Mouse (Mus musculus) kidney, adult 9 months (tissue): ENCODE measurements at regions not wholly inside any gene's neighbourhood (a gene's known extent, or its start where the extent isn't known, plus 50 kb on each side); places are given as distances from the start of the nearest gene placed in this dataset.

Source experiments
- DNase-seq: peaks from one replicate; pipeline ENCODE4 v3.0.0; 2022

DNA sequence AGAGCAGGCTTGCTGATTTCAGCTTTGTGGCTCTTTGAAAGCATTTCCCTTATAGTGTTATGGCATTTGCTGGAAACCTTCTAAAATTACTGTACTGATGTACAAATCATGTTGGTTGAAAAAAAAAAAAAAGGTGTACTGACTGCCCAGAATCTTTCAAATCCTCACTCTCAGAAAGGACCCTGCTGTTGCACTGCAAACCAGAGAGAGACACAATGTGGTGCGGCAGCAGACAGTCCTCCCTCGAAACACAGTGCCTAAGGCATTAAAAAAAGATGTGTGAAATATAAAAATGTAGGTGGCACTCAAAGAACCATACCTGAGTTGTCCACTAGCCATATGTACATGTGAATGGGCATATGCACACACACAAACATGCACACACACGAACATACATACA, 128.3 kb downstream of the Actr3 start:
- no peak for DNase-seq

DNA sequence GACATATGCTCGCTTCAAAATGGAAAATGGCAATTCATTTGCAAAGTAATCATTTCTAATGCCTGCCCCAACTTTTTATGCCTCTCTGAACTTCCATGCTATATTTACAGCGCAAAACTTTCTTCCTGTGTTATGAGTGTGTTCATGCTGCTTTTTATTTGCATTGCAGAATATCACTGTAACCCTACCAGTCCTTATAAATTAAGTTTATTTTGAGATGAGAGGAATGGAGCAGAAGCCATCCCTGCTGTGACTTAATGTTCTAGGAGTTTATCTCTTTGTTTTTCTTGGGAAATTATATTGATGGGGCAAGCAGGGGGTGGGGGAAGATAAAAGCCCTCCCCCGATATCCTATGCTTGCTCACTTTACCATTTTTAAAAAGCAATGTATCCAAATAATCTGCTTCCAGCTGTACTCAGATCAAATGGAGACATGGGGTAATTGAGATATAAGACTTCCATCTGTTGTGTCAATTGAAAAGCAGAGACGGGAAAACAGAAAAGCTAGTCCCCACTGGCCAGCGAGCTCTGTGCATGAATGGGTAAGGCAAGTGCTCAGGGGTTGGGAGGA, 136.9 kb downstream of the Actr3 start:
- DNase-seq: no peak

DNA sequence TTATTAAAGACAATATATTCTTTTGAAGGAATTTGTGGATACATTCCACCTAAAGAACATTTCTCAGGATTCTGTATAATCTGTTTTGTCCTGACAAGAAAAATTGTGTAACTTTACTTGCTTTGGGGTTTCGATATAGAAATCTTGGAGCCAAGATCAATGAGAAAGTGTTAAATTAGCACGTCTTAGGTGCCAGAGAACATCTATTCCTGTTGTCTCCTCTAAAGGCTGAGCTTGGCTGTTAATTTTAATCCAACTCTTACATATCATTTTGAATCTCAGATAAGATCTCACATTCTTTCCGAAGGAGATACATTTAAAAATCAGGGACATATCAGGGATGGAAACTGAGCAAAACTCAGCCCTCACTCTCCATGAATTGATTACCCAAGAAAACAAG, 139.9 kb downstream of the Actr3 start:
- DNase-seq: no peak

DNA sequence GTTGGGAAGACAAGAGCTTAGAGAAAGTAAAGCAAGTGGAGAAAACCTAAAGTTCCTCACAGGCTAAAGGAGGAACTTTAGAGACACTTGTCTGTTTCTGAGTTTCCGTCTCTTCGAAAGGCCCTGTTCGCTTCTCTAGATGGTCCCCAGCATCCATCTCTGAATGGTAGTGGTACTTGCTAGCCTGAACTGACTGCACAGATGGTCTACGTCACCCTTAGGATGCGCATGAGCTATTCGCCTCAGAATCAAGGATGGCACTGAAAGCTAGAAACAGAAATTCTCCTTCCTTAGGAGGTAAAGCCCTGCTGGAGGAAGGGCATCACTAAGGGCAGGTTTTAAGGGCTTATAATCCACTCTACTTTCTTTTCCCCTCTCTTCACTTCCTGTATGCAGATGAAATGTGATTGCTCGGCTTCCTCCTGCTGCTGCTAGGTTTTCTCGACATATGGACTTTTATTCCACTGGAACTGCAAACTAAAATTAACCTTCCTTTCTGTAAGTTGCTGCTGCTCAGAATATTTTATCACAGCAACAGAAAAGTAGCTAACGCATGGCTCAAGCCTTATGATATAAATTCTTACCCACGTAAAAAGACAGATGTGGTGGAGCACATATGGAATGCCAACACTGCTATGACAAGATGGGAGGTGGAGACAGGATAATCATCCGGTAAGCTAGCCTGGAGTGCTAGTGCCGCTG, 145.1 kb downstream of the Actr3 start:
- no peak for DNase-seq

DNA sequence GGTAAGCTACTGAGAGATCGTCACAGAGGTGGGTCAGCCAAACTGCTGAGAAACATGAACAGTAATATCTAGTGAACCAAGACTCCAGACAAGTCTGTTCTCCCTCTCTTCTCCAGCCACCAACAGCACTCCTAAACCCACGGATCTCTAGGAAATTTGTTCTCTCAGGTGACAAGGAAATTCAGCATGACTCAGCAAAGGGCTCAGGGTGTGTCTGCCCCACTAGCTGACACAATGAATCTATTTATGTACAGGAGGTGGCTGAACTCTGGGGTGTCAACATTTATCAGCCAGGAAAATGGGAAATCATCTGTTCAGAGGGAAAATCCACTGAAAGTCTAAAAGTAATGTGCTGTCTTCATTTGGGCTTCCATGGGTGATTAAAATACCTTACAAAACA, 149.2 kb downstream of the Actr3 start:
- no peak for DNase-seq

DNA sequence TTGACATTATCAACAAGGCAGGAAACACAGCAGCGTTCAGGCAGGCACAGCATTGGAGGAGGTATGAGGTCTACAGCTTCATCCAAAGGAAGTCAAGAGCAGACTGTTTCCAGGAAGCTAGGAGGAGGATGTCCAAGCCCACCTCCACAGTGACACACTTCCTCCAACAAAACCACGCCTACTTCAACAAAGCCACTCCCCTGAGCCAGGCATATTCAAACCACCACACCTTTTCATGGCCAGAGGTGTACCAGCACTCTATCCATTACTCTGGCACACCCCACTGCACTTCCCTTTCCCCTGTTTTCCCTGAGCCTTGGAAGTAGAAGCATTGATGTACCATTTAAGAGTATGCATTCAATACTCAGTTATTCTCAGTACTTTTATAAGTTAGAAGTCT, 150.8 kb downstream of the Actr3 start:
- no peak for DNase-seq

DNA sequence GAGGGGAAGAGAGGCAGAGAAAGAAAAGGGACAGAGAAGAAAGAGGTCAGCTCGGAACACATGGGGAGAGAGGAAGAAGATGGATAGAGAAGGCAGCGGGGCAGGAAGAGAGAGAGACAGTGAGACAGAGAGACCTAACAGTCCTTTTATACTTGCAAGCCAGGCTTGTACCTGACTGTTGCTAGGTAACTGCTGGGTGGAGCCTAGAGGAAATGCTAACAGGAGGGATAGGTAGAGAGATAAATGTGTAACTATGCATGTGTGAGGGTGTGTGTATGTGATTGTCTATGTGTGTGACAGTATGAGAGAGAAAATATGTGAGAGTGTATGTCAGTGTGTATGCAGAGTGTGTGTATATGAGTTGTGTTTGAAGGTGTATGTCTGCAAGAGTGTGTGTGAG, 161.8 kb downstream of the Actr3 start:
- no peak for DNase-seq

DNA sequence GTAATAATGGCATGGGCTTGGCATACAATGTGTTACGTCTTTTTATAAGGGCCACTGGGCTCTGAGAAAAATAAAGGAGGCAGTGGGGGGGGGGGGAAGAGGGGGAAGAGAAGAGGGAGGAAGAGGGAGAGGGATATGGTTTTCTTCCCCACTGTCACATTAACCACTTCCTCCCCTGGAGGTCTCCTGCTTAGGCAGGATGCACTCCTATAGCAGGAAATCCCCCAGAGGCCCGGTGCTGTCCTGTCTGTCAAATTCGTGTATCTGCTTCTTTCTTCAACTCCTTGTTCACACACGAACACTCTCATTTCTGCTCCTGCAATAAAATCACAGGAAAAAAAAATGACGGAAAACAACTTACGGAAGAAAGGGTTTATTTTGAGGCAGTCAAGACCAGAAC, 171.8 kb downstream of the Actr3 start:
- DNase-seq: no peak

DNA sequence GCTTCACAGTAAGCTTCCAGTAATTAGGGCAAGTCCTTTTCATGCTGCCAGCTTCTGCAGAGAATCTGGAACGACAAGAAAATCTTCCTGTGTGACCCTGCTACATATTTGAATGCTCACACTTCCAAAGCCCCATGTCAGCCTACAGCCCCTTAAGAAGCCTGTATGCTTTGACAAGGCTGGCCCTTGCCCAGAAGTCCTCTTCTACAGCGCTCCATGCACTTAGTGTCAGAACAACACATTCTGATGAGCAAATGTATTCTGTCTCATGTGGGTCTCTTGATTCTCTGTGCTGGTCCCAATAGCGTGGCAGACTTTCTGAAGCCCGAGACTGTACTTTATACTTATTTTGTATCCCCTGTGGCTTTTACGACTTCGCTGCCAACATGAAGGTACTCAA, 172.5 kb downstream of the Actr3 start:
- DNase-seq: no peak

DNA sequence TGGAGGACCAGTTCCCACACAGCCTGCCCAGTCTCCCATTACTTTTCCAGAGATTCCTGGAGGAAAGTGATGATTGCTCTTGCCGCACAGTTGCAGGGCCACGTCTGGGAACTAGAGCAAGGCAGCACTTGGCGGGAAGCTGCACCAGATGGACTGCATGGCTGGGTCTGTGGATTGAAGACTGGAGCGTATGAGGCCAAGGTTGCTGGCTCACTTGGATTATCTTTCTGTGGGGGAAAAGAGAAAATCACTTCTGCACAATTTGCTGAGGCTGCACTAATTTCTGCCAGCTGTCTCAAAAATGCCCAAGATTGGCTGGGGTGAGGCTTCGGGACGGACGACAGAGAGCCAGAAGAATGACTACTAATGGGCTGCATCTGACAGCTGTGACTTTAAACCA, 193.2 kb downstream of the Actr3 start:
- DNase-seq: no peak

DNA sequence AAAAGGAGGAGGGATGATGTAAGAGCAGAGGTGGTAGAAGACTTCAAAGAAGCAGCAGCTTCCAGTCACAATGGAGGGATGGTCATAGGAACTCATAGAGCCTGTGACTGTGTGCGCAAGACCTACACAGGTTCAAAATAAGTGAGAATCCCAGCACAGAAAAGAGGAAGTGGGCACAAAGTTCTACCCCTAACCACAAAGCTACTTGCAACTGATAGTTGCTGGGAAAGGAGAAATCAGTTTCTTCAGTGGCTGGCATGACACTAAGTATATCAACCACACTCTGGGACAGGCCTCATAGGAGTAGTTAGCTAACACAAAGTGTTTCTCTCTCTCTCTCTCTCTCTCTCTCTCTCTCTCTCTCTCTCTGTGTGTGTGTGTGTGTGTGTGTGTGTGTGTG, 193.8 kb downstream of the Actr3 start:
- no peak for DNase-seq

DNA sequence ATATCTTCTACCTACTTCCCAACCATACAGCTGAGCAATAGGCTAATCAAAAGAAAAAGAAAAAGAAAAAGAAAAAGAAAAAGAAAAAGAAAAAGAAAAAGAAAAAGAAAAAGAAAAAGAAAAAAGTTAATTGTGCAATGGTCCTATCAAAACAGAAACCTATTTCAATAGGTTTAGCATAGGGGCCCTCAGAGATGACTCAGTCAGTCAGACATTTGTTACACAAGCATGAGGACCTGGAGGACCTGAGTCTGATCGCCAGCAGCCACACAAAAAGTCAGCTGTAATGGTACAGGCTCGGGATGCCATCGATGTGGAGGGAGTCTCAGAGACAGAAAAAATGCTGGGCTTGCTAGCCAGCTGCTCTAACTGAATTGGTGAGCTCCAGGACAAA, 197.9 kb downstream of the Actr3 start:
- DNase-seq: no peak

DNA sequence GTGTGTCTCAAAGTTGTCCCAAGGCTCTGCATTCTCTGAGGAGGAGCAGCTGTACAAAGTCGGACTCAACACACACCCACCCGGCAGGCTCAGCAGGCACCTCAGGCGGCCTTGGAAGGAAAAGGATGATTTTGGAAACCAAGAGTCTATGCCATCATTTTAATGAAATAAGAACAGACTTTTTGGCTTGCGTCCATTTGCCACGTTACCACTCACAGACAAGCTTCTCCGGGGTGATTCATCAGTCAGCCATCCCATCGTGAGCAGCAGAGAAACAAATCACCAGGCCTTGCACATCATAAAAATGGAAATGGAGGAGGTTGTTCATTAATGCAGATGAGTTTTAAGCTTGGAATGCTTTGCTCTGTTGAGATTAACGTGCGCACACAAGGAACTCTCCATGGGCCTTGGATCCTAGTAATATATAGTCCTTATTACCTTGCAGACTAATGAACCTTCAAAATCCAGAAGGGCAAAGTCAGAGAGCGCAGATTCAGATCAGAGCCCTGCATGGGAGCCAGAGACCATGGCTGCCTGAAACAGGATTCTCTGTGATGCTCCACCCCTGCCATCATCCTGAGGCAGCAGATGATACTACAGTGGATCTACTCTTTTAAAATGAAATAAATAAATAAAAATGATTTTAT, 198.5 kb downstream of the Actr3 start:
- DNase-seq: no peak

DNA sequence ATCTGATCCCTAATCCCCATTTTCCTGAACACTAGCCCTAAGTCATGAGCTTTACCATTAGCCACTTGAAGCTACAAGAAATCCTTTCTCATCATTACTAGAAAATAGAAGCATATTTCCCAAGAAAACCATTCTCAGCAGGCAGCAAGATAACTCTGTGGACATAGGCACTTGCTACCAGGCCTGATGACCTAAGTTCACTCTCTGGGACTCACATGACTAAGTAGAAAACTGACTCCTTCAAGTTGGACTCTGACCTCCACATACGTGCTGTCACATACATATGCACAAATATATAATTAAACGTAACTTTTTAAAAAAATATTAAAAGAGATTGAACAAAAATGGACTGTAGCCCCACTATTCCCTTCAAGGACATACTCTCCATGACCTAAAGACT, 200.8 kb downstream of the Actr3 start:
- DNase-seq: no peak

DNA sequence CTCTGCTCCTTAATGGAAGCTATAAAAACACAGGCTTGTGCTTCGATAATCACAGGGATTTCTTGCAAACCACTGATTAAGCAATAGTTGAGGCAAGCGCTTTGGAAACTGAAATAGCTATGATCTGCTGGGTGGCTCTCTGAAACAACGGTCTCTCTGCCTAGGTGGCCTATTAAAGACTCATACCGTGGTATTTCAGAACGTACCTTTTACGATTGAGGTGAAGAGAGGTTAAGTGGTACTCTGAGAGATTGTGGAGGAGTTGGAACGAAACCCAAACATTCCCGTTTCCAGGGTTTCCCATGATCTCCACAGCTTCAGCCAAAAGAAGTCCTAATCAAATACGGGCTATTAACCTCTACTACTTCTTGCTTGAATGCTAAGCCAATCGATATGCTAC, 212.2 kb downstream of the Actr3 start:
- DNase-seq: no peak

DNA sequence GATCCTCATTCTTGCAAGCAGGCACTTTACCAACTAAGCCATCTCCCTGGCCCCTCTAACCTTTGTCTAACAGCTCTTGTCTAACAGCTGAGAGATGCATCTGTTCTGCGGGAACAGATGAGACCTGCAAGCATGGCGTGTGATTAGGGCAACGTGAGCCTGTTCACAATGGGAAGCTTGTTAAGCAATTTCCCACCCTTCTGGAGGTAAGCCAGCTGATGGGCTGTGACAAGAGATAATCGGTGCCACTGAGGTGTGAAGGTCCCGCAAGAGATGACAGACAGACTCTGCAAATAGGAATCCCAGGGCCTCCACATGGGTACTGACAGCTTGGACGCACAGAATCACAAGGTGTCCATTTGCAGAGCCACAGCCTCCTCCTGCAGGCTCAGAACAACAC, 219.3 kb downstream of the Actr3 start:
- no peak for DNase-seq

DNA sequence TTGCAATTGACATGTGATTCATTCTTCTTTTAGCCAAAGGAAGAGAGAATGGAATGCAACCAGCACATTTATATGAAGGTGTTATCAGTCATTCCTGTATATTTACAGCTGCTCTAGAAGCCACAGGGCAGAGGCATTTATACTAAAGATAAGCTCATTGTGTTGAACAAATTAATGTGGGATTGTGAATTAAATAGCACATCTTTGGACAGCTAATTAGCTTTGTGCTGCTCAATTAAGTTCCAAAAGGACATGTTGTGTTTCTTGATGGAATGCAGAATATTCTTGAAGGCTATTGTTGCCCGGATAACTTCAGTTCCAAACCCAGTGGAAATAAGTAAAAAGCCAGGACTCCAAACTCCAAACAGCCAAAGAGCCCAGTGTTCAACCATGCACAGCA, 248.4 kb downstream of the Actr3 start:
- DNase-seq: no peak

DNA sequence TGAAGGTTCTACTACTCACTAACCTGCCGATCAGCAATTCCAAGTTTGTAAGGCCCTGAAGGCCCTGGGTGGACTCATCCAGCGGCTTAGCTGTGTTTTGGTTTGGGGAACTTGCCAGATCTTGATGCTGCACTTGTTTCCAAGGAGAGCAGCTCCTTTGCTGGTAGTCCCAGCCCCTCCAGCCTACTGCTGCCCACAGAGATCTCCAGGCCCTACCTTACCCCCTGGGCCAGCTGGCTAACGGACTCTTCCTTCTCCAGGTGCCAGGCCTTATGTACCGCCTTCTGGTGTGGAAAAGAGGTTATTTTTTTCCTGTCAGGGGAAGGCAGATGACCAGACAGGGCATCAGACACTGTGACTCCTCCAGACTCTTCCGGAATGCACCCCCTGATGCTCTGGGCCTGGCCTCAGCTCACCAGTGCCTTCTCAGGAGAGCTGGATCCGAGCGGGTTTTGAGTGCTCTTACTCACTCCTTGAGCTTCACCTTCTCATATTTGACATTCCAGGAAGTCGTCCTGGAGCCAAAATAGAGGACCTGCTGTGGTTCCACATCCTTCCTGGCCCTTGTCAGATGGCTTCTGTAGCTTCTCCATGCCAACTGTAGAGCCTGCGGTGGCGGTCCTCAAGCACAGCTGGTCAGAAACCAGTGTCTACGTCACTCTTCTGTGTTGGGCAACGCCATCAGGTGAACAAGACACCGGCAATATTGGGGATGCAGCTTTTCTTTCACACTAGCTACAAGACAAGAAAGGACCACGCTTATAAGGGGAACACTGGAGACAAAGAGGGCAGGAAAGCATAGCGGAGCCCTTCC, 259.2 kb downstream of the Actr3 start:
- no peak for DNase-seq

DNA sequence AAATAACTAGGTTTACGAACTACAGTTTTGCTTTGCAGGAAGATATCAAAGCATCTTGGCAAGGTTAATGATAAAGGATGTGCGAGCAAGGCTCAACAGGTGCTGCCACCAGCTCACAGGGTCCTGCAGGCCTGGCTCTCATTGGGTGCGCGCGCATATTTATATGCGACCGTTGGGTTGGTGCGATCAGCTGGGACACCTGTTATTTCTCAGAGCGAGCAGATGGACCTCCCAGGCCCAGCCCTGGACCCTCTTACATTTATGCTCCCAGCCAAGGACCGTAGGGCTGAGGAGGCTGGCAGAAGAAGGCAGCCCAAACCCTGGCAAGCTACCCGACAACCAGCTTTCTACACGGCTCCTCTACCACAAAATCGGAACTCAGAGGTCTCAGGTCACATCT, 260.8 kb downstream of the Actr3 start:
- DNase-seq: no peak

DNA sequence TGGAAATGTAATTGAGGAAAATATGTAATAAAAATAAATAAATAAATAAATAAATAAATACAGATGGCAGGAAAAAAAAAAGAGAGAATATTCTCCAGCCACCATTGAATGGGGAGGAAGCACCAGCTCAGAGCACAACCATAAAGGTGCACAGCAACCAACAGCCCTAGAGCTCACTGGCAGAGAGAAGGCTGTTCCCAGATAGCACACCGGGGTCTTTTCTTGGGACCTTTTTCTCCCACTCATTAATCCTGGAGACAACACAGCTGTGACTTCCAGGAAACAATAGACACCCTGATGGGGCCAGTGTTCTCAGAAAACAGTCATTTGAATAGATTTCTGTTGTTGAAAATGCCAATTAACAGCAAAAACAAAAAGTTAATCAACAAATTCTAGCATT, 263.1 kb downstream of the Actr3 start:
- no peak for DNase-seq

DNA sequence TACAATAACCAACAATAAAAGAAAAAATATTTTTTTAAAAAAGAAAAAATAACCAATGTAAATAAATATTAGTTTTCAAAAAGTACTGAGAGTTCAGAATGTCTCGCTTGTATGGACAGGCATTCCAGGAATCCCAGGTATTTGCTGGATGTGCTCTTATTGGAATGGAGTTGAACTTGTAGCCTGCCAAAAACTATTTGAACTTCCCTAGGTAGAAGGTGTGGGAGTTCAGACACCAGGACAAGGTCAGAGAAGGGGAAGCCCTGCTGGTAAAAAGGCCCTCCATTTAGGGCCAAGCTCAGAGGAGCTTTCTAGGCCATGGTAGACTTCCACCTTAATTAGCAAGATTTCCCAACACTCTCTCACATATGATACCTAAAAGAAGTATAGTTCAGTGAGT, 270.3 kb downstream of the Actr3 start:
- peak; percentile 38 for DNase-seq

DNA sequence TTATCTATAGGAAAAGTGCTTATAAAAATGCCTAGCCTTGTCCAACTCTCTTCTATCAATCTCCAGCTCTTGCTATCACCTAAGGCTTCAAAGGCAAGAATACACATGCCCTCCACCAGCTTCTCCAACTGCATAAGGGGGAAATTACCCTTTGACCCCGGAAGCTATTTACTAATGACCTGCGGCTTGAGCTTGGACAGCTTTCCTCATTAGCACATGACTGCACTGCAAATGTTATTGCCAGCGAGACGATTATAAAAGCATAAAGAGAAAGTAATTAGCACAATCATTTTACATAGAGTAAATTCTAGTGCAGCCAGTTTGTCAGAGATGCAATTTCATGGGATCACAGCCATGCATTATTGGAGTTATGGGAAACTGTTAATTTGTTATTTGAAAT, 277.0 kb downstream of the Actr3 start:
- DNase-seq: peak; percentile 44

DNA sequence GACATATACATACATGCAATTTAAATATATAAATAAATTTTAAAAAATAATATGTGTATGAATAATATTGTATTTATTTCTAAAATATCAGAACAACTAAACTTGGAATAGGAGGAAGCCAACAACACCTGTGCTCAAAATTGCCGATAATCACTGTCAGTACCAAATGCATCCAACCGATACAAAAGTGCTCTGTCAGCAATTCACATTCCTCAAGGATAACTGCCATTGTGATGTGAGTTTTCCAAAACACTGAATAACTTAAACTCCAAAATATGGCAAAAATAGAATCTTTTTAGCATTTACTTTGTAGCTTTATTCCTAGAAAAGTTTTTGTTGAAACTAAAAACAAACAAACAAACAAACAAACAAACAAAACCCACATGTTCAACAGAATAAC, 279.4 kb downstream of the Actr3 start:
- DNase-seq: no peak

DNA sequence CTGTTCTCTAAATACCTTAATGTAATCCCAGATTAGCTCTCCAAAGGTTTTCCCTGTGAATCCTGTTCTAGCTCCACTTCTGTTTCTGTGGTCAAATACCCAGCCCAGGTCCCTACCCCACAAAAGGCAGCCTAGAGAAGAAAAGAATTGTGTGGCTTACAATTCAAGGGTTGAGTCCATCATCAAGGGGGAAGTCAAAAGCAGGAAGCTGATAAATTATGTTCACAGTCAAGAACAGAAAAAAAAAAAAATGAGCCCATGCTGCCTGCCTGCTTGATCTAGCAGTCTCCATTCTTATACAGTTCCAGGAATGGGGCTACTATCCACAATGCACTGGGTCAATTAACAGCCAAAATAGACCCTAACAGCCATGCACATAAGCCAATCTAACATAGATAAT, 285.7 kb downstream of the Actr3 start:
- DNase-seq: no peak
